Mouse (Mus musculus) left cerebral cortex, adult 9 months (tissue): Measurements from ENCODE around the gene Tsfm.
A peak's percentile ranks its signal among the peaks of the same experiment; 100 is the strongest.

Source experiments
- DNase-seq, 2 experiments: peaks; one replicate each; pipeline ENCODE4 v3.0.0; 2022; ENCODE audit warnings: low spot score in 2 of 2

Tsfm gene

GRCm38 (mm10) chr10:126962271-126962965 is 68.2 kb downstream of the Tsfm start:
- DNase-seq = peak in 1 of 2 experiments; percentile 50

GRCm38 (mm10) chr10:126961757-126962156 is 68.9 kb downstream of the Tsfm start:
- no peak for DNase-seq
